Mouse (Mus musculus): ENCODE data around the gene Gm4858. TPM values are rescaled to one million over a fixed set of nuclear protein-coding genes. Genes with fewer than 3 reads are reported as not detected.
"Not testable (repeated sequence)": the region's sequence is repeated elsewhere in the genome, so short reads cannot be mapped to it uniquely, and the experiment has no call there.

Gm4858 gene
- polyA plus RNA-seq, 1 experiment from 2014 or later, result not detected

GRCm38 (mm10) chr3:93093581-93093980 lies 25.0 kb downstream of the Gm4858 start:
- WGBS, result 33% methylated on average over 1 of the region's 1 CpGs
- not testable (repeated sequence) for H3K4me2 ChIP-seq (ENCODE audit: low read length); H3K9me3 ChIP-seq (ENCODE audit: control insufficient read depth, low read length); H3K9ac ChIP-seq (ENCODE audit: low read length); ATAC-seq (replicated peaks; ENCODE audit: low FRiP score, low TSS enrichment, low read depth); H3K27me3 ChIP-seq (replicated peaks; ENCODE audit: control insufficient read depth, insufficient read depth, low read length); H3K4me3 ChIP-seq (ENCODE audit: low read depth, low read length); H3K27ac ChIP-seq (ENCODE audit: low read depth); H3K36me3 ChIP-seq (ENCODE audit: control insufficient read depth, insufficient read depth, low read length); H3K4me1 ChIP-seq (replicated peaks; ENCODE audit: control insufficient read depth, insufficient read depth, low read length); DNase-seq (ENCODE audit: low spot score)

GRCm38 (mm10) chr3:93096447-93096846 lies 27.8 kb downstream of the Gm4858 start:
- WGBS, result 73% methylated on average over 2 of the region's 2 CpGs
- no peak overlapping the region for H3K9ac ChIP-seq (ENCODE audit: low read length)
- H3K27ac ChIP-seq (ENCODE audit: low read depth), result no peak overlapping the region
- no peaks in the 10 kb centered on the region for H3K27me3 ChIP-seq (replicated peaks; ENCODE audit: control insufficient read depth, insufficient read depth, low read length)
- ATAC-seq (replicated peaks; ENCODE audit: low FRiP score, low TSS enrichment, low read depth) (no peak), DNase-seq (ENCODE audit: low spot score) (no peak)
- no peaks in the 10 kb centered on the region for H3K9me3 ChIP-seq (ENCODE audit: control insufficient read depth, low read length)
- H3K4me2 ChIP-seq (ENCODE audit: low read length), result no peak overlapping the region
- no peak overlapping the region for H3K4me3 ChIP-seq (ENCODE audit: low read depth, low read length)
- no peaks in the 10 kb centered on the region for H3K36me3 ChIP-seq (ENCODE audit: control insufficient read depth, insufficient read depth, low read length)
- H3K4me1 ChIP-seq (replicated peaks; ENCODE audit: control insufficient read depth, insufficient read depth, low read length), result no peaks in the 10 kb centered on the region

- no peak overlapping the region for H3K27ac ChIP-seq (ENCODE audit: low read depth)
- no peak overlapping the region for H3K9ac ChIP-seq (ENCODE audit: low read length)
- no peaks in the 10 kb centered on the region for H3K4me1 ChIP-seq (replicated peaks; ENCODE audit: control insufficient read depth, insufficient read depth, low read length)
- no peaks in the 10 kb centered on the region for H3K9me3 ChIP-seq (ENCODE audit: control insufficient read depth, low read length)
- no peak overlapping the region for H3K4me3 ChIP-seq (ENCODE audit: low read depth, low read length)
- H3K36me3 ChIP-seq (ENCODE audit: control insufficient read depth, insufficient read depth, low read length), result no peaks in the 10 kb centered on the region
- no peaks in the 10 kb centered on the region for H3K27me3 ChIP-seq (replicated peaks; ENCODE audit: control insufficient read depth, insufficient read depth, low read length)
- DNase-seq (ENCODE audit: low spot score) (no peak), ATAC-seq (replicated peaks; ENCODE audit: low FRiP score, low TSS enrichment, low read depth) (no peak)
- WGBS, result 49% methylated on average over 5 of the region's 5 CpGs
- no peak overlapping the region for H3K4me2 ChIP-seq (ENCODE audit: low read length)
These were observed 43.0 kb downstream of the Gm4858 start for GRCm38 (mm10) chr3:93111668-93112067.

GRCm38 (mm10) chr3:93114481-93114880 lies 45.9 kb downstream of the Gm4858 start:
- ATAC-seq (replicated peaks; ENCODE audit: low FRiP score, low TSS enrichment, low read depth) (no peak), DNase-seq (ENCODE audit: low spot score) (peak; percentile 58)
- Histone ChIP-seq H3K36me3 (ENCODE audit: control insufficient read depth, insufficient read depth, low read length) (no peaks in the 10 kb centered on the region), H3K27ac (ENCODE audit: low read depth) (no peak overlapping the region), H3K27me3 (replicated peaks; ENCODE audit: control insufficient read depth, insufficient read depth, low read length) (no peaks in the 10 kb centered on the region), H3K4me1 (replicated peaks; ENCODE audit: control insufficient read depth, insufficient read depth, low read length) (no peaks in the 10 kb centered on the region), H3K9ac (ENCODE audit: low read length) (no peak overlapping the region), H3K4me2 (ENCODE audit: low read length) (no peak overlapping the region), H3K9me3 (ENCODE audit: control insufficient read depth, low read length) (no peaks in the 10 kb centered on the region), H3K4me3 (ENCODE audit: low read depth, low read length) (no peak overlapping the region)
- 6% methylated on average over 2 of the region's 2 CpGs for WGBS

GRCm38 (mm10) chr3:93119101-93119500 lies 50.5 kb downstream of the Gm4858 start:
- no peaks in the 10 kb centered on the region for H3K27me3 ChIP-seq (replicated peaks; ENCODE audit: control insufficient read depth, insufficient read depth, low read length)
- no peak for ATAC-seq (replicated peaks; ENCODE audit: low FRiP score, low TSS enrichment, low read depth)
- no peak for DNase-seq (ENCODE audit: low spot score)
- 48% methylated on average over 4 of the region's 4 CpGs for WGBS
- H3K4me3 ChIP-seq (ENCODE audit: low read depth, low read length), result no peak overlapping the region
- H3K36me3 ChIP-seq (ENCODE audit: control insufficient read depth, insufficient read depth, low read length), result no peaks in the 10 kb centered on the region
- H3K9me3 ChIP-seq (ENCODE audit: control insufficient read depth, low read length), result no peaks in the 10 kb centered on the region
- no peaks in the 10 kb centered on the region for H3K4me1 ChIP-seq (replicated peaks; ENCODE audit: control insufficient read depth, insufficient read depth, low read length)
- H3K9ac ChIP-seq (ENCODE audit: low read length), result no peak overlapping the region
- H3K4me2 ChIP-seq (ENCODE audit: low read length), result no peak overlapping the region
- H3K27ac ChIP-seq (ENCODE audit: low read depth), result no peak overlapping the region

Other genes starting within 250 kb of the Gm4858 start
- gene Kprp, start 241.6 kb upstream of the Gm4858 start, polyA plus RNA-seq (2014; fragmentation: Nextera tagmentation; extraction: Ambion mirVana), result not detected in 2 replicates
- gene Lce1l, start 217.5 kb upstream of the Gm4858 start, polyA plus RNA-seq (2014; fragmentation: Nextera tagmentation; extraction: Ambion mirVana), result not detected in 2 replicates
- not detected in 2 replicates for gene 2310050C09Rik, start 198.6 kb upstream of the Gm4858 start, polyA plus RNA-seq (2014; fragmentation: Nextera tagmentation; extraction: Ambion mirVana)
- not detected in 2 replicates for gene Lce3a, start 142.6 kb upstream of the Gm4858 start, polyA plus RNA-seq (2014; fragmentation: Nextera tagmentation; extraction: Ambion mirVana)
- gene Lce3b, start 135.8 kb upstream of the Gm4858 start, polyA plus RNA-seq (2014; fragmentation: Nextera tagmentation; extraction: Ambion mirVana), result not detected in 2 replicates
- gene Lce3c, start 124.3 kb upstream of the Gm4858 start, polyA plus RNA-seq (2014; fragmentation: Nextera tagmentation; extraction: Ambion mirVana), result 0.35 TPM in 1 of 2 replicates, not detected in the other
- not detected in 2 replicates for gene Lce3d, start 111.4 kb upstream of the Gm4858 start, polyA plus RNA-seq (2014; fragmentation: Nextera tagmentation; extraction: Ambion mirVana)
- gene Lce3e, start 101.8 kb upstream of the Gm4858 start, polyA plus RNA-seq (2014; fragmentation: Nextera tagmentation; extraction: Ambion mirVana), result not detected in 2 replicates
- not detected in 2 replicates for gene Lce3f, start 76.6 kb upstream of the Gm4858 start, polyA plus RNA-seq (2014; fragmentation: Nextera tagmentation; extraction: Ambion mirVana)
- gene Crct1, start 53.1 kb upstream of the Gm4858 start, polyA plus RNA-seq (2014; fragmentation: Nextera tagmentation; extraction: Ambion mirVana), result not detected in 2 replicates
- not detected in 2 replicates for gene Lce1m, start 49.8 kb upstream of the Gm4858 start, polyA plus RNA-seq (2014; fragmentation: Nextera tagmentation; extraction: Ambion mirVana)
- gene Crnn, start 76.0 kb downstream of the Gm4858 start, polyA plus RNA-seq (2014; fragmentation: Nextera tagmentation; extraction: Ambion mirVana), result not detected in 2 replicates
- gene Flg2, start 128.5 kb downstream of the Gm4858 start, polyA plus RNA-seq (2014; fragmentation: Nextera tagmentation; extraction: Ambion mirVana), result not detected in 2 replicates
- not detected in 2 replicates for gene Flg, start 204.7 kb downstream of the Gm4858 start, polyA plus RNA-seq (2014; fragmentation: Nextera tagmentation; extraction: Ambion mirVana)